Mouse (Mus musculus) 3T3-L1 (cell line): Measurements from ENCODE around the gene Hoxb7.

Experiments used
- DNase-seq: peaks from one replicate; pipeline ENCODE4 v3.0.0-alpha.2; 2015; ENCODE audit warnings: low read depth, low spot score

The Hoxb7 gene

GRCm38 (mm10) chr11:96268031-96268745 is 18.2 kb upstream of the Hoxb7 start:
- no peak for DNase-seq

- DNase-seq, result no peak
Observed at GRCm38 (mm10) chr11:96269869-96270268, 16.6 kb upstream of the Hoxb7 start.

DNA sequence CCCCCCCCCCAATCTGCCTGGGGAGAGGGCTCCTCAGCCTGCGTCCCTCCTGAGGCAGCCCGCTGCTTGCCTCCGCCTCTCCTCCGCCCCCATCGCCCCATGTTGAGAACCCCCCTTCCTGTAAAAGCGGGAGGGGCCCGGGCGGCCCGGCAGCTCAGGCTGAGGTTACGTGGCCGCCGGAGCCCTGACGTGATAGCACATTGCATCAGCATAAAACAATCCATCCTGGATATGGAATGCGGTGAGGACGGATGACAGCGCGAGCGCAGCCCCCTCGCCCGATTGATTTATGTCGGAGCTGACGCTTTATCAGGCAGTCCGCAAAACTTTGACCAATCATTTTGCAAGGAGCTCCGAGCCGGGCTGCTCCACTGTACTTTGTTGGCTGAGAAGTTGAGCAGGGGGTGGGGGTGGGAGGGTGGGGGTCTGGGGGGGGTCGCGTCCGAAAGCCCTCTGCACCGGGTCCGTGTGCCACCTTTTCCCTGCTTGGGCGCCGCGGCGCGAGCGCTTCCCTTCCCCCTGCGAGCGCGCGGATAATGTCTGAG is 15.4 kb upstream of the Hoxb7 start, which contains the start of gene Hoxb9:
Gene Hoxb9, plus strand, starts transcription at position 462 of the 545 bp plus-strand sequence.
- DNase-seq, result no peak

GRCm38 (mm10) chr11:96271541-96272011 is 14.8 kb upstream of the Hoxb7 start:
- DNase-seq, result no peak

GRCm38 (mm10) chr11:96272024-96272921 is 14.2 kb upstream of the Hoxb7 start:
- DNase-seq, result no peak

DNA sequence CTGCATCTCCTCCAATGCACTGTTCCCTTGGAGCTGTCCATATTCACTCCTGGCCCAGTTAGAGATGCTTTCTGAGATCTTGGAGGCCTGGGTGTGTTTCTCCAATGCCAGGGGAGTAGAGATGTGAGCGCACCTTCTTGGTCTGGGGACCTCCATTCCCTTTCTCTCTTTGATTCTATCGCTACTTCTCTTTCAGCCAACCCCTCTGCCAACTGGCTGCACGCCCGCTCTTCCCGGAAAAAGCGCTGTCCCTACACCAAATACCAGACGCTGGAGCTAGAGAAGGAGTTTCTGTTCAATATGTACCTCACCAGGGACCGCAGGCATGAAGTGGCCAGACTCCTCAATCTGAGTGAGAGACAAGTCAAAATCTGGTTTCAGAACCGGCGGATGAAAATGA is 12.0 kb upstream of the Hoxb7 start:
- no peak for DNase-seq

GRCm38 (mm10) chr11:96275896-96276295 is 10.5 kb upstream of the Hoxb7 start:
- DNase-seq, result no peak

DNA sequence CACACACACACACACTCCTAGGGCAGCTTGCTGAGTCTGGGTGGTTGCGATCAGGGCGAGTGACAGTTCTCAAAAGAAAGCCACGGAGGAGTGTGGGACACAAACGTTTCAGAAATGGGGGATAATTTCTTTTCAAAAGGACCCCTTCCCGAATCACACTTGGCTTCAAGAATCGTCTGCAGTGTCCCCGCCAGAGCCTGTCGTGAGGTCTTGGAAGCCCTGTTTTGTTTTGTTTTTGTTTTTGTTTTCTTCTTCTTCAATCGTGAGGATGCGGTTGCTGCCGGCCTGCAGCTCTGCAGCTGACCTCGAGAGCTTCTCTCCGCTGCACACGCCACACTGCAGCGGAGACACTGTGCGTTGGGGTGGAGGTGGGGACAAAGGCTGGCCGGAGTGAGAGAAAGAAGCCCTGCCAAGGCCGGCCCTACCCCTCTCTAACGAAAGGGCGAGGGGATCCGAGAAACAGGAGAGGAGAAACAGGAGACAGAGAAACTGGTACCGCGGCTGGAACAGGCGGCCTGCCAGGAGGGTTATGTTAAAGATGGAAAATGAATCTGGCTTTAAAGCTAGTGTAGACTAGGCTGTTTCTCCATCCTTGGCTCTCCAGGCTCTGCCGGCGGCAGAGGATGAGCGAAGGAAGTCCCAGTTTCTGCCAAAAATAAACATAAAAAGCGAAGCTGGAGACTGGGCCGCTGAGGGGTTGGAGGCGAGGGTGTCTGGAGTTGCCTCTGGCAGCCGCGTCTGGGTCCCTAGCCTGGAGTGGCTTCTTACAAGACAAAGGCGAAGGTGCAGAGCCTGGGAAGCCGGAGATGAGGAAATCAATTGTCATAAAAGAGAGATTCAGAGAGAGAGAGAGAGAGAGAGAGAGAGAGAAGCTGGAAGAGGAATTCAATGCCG is 9.0 kb upstream of the Hoxb7 start:
- DNase-seq, result no peak

DNA sequence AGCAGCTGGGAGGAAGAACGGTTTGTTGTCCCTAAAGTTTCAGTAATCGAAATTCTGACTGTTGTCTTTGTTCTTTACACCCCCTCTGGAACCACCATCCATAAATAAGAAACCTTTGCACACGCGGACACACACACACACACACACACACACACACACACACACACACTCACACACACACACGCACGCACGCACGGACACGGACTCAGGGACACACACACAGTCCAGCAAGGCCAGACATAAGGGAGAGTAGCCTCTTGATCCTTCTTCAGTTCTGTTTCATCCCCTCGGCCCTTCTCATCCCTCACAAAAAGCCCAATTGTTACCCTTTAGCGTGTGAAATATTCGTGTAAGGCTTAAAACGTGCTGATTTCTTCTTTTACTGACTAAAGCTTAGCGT is 8.1 kb upstream of the Hoxb7 start:
- no peak for DNase-seq

- peak; percentile 94 for DNase-seq
Observed at GRCm38 (mm10) chr11:96278773-96279172, 7.7 kb upstream of the Hoxb7 start.

DNA sequence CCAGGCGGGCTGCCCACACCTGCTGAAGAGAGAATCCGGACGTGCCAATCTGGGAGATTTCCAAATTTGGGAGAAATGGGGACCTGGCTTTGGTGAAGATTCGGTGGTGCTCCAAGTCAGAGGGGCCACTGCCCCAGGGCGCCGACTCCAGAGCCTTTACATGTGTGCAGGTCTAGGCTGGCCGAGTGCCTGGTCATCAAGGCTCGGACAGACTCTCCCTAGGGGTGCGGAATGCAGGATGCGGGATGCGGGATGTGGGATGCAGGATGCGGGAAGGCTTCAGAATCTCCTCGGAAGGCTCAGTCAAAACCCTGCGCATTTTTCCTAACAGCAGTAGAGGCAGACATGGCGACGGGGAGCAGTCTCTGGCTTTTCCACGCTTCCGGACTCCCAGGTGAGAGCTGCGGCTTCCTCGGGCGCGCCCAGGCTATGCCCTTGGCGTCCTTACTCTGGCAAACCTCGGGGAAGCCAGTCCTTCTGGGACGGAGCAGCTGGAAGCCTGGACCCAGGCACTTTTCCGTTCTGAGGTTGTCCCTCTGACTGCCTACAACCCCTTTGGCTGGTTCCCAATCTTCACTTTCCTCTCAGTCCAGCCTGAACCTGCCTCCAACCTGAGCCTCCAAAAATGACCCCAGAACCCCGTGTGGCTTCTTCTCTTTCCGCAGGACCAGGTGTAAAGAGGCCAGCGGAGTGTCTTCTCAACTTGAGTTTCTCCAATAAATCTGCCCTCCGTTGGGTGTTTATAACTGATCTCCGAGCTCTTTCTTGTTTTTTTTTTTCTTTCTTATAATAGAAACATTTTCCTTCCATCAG is 6.8 kb upstream of the Hoxb7 start:
- DNase-seq, result no peak

DNA sequence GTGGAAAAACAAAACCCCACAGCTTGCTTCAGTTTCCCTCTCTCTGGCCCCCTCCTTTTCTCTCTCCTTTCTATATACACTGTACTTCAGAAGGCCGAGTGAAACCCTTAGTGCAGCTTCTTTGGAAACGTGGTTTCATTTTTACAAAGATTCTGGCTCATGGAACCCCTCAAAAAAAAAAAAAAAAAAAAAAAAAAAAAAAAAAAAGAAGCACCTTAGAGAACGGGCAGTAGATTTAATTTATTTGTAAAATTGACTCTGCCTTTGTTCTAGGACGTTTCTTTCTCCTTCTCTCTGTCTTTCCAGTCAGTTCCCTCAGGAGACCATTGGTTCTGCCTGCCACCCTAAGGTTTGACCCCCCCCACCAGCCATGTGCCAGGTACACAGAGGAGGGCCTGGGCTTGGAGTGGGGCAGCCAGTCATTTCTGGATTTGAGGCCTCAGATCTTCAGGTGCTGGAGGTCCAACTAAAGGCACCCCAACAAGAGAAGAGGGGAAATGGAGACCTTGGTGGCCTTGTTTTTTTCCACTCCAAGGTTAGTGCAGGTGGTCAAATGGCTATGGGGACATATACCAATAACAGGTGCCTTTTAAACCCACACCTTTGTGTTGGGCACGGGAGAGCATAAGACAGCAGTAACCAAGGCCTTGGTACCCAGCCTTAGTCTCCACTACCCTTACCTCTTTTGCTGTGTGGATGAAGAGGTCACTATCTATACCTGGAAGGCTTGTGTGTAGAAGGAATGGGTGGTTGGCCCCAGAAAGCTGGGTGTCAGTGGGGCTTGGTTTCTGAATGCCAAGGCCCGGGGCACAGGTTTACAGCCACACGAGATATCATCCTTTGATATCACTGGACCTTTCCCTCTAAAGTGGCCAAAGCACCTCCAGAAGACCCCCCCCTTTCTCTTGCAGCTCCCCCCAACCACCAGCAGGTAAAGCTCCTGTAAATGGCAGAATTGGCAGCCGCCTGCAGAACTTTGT is 5.7 kb upstream of the Hoxb7 start:
- DNase-seq, result no peak

DNA sequence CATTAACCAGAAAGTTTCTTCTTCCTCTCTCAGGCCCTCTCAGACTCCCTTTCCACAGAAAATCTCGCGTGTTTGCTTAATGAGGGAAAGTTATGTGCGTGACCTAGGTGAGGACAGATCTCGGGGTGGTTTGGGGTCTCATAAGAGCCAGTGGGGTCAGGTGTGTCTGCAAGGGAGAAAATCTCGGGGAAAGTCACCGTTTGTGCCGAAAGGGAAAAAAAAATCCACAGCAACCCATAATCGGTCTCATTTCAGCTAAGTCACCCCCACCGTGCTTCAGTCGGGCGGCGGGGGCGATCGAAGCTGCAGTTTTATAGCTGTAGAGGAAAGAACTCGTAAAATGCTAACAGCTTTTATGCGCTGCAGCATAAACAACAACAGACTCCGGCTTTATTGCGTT is 5.0 kb upstream of the Hoxb7 start:
- DNase-seq, result no peak

- DNase-seq, result no peak
Observed at GRCm38 (mm10) chr11:96281855-96282570, 4.4 kb upstream of the Hoxb7 start, which contains the start of gene Hoxb8. Gene Hoxb8, plus strand, starts transcription at chr11:96281905.

GRCm38 (mm10) chr11:96282795-96283430 is 3.5 kb upstream of the Hoxb7 start:
- no peak for DNase-seq

GRCm38 (mm10) chr11:96284041-96284749 is 2.2 kb upstream of the Hoxb7 start:
- peak; percentile 43 for DNase-seq
